Mouse (Mus musculus): ENCODE results near the gene Mtmr12.

Mtmr12 gene

GRCm38 (mm10) chr15:12322676-12323402, 118.0 kb downstream of the Mtmr12 start:
- no peak for DNase-seq
